Mouse (Mus musculus): ENCODE measurements around the gene Arhgap10. TPM values are rescaled to one million over a fixed set of nuclear protein-coding genes. Genes with fewer than 3 reads are reported as not detected.

The Arhgap10 gene
- total RNA-seq, 2 experiments from 2014 or later: 54.4 to 55.9 TPM

- H3K4me3 ChIP-seq: no peak overlapping the region
- DNase-seq: no peak
- intact Hi-C loops (cut with DNase I): no loop called here
- no peak for TF ChIP-seq CTCF (IDR thresholded peaks at IDR 0.05)
- no peak overlapping the region for H3K27ac ChIP-seq
These were observed 286.5 kb downstream of the Arhgap10 start for GRCm38 (mm10) chr8:77231211-77231610.

- Histone ChIP-seq H3K27ac (no peak overlapping the region), H3K4me3 (no peak overlapping the region)
- no peak for DNase-seq
- intact Hi-C loops (cut with DNase I): no loop called here
- no peak for TF ChIP-seq CTCF (IDR thresholded peaks at IDR 0.05)
These were observed 289.1 kb downstream of the Arhgap10 start for GRCm38 (mm10) chr8:77228688-77229087.

GRCm38 (mm10) chr8:77227742-77228141 is 290.0 kb downstream of the Arhgap10 start:
- no peak overlapping the region for H3K27ac ChIP-seq
- intact Hi-C loops (cut with DNase I): no loop called here
- no peak overlapping the region for H3K4me3 ChIP-seq
- TF ChIP-seq CTCF (IDR thresholded peaks at IDR 0.05): no peak
- no peak for DNase-seq

DNA sequence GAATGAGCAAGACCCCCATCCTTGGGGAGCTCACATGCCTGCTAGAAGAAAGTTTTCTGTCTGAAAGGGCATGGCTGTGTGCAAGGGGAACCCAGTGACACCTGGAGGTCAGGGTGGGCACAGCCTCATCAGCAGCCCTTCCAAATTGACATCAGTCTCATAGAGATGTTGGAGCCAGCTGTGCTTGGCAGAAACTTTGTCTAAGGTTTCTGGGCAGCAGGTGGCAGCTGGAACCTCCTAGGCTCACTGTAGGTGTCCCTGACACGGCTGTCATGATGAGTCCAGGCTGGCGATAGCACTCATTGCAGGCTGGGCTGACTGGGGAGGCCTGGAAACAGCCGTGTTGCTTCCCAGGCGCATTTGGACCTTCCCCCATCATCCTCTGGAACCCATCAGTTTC is 294.6 kb downstream of the Arhgap10 start:
- Histone ChIP-seq H3K27ac (no peak overlapping the region), H3K4me3 (no peak overlapping the region)
- no peak for TF ChIP-seq CTCF (IDR thresholded peaks at IDR 0.05)
- DNase-seq: no peak
- intact Hi-C loops (cut with DNase I): no loop called here

DNA sequence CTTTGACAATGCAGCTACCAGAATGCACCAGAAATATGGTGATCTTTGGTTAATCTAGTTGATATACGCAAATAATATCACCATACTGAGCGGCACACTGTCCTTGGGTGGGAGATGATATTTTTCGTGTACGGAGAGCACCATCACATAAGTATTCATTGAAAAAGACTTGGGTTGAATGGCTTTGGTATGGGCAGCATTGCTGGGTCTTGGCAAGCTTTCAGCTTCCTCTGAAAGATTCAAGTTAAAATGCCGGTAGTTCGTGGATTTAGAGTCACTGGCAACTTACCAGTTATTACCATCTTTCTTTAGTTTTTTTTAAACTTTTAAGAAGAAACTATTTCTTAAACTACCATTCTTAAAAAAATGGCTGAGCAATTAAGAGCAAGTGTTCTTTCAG is 302.6 kb downstream of the Arhgap10 start:
- DNase-seq: no peak
- no peak for TF ChIP-seq CTCF (IDR thresholded peaks at IDR 0.05)
- Histone ChIP-seq H3K27ac (no peak overlapping the region), H3K4me3 (no peak overlapping the region)
- intact Hi-C loops (cut with DNase I): no loop called here

DNA sequence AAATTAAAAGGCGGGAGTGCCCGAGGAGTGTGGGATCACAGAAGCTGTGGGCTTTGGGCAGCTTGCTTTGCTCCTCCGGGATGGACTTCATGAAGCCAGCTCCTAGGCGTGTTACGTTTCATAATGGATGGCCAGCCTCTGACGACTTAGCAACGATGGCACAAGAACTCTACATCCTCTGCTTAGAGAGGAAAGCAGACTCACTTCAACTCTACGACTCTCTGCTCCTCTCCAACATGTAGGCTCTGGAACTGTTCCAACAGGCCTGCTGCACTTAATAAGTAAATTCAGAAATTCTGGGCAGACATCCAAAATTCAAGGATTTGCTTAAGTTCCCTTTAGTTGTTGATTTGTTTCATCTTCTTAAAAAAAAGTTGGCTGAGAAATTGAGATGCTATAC is 303.1 kb downstream of the Arhgap10 start:
- no peak for TF ChIP-seq CTCF (IDR thresholded peaks at IDR 0.05)
- Histone ChIP-seq H3K27ac (no peak overlapping the region), H3K4me3 (no peak overlapping the region)
- DNase-seq: no peak
- intact Hi-C loops (cut with DNase I): no loop called here

DNA sequence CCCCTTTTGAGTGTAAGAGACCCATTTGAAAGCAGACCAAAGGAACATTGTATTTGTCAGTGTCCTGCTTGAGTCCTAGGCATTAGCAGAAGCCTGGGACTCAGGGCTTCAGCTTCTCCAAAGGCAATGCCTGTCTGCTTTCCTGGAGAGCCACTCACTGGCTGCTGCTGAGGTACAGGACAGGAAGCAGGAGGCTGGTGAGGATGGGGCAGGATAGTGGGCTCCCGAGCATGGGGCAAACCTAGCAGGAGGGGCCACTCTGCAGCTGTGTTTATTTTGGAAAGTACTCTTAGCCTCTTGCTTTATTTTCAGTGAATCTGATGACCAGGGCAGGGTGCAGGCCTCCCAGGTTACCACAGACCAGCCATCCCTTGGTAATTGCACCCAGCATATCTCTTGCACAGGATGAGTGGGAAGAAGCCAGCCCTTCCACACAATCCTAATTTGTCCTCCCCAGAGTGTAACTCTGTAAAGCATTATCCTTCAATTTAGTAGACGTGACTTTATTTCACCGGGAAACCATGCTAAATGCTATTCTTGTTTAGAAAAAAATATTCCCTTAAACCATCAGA is 303.8 kb downstream of the Arhgap10 start:
- no peak for DNase-seq
- no peak for TF ChIP-seq CTCF (IDR thresholded peaks at IDR 0.05)
- H3K27ac ChIP-seq: no peak overlapping the region
- intact Hi-C loops (cut with DNase I): no loop called here
- no peak overlapping the region for H3K4me3 ChIP-seq

DNA sequence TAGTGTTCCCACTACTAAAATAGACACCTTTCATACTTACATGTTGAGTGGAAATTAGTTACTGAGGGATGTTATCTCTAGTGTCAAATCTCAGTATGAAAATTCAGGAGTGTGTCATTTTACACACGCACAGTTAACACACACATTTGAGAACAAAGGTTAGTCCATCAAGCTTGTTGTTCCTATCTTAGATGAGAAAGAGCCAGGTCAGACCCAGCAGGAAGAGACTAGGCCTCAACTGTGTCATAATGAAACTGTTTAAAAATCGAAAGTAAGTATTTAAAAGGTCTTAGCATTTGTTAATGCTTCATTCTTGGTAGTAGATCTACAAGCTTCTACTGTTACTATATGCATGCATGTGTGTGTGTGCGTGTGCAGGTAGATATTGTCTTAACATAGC is 308.5 kb downstream of the Arhgap10 start:
- Histone ChIP-seq H3K27ac (no peak overlapping the region), H3K4me3 (no peak overlapping the region)
- TF ChIP-seq CTCF (IDR thresholded peaks at IDR 0.05): no peak
- intact Hi-C loops (cut with DNase I): no loop called here
- DNase-seq: no peak

Other genes with a start within 250 kb of the Arhgap10 start
- 10 to 100 TPM in 1 of 2 experiments, 1 to 10 TPM in 1; 9.0 to 11.2 TPM for gene Prmt9, start 31.4 kb upstream of the Arhgap10 start, total RNA-seq (2021)
- gene Tmem184c, start 92.7 kb upstream of the Arhgap10 start, total RNA-seq (2021): 1 to 10 TPM; 7.9 to 9.7 TPM
- gene Ednra, start 206.5 kb upstream of the Arhgap10 start, total RNA-seq (2021): 1 to 10 TPM; 1.6 to 2.3 TPM

Data from gastrocnemius, adult 2 months (tissue).